Mouse (Mus musculus): ENCODE data around the gene Creb1. TPM values are rescaled to one million over a fixed set of nuclear protein-coding genes. Genes with fewer than 3 reads are reported as not detected.
"Not testable (repeated sequence)": the region's sequence is repeated elsewhere in the genome, so short reads cannot be mapped to it uniquely, and the experiment has no call there.

Gene Creb1
- polyA plus RNA-seq, 1 experiment from 2014 or later, result 52.1 TPM

- H3K27me3 ChIP-seq (ENCODE audit: poor library complexity, severe bottlenecking), result no peaks in the 10 kb centered on the region
- no peak overlapping the region for H3K27ac ChIP-seq
- peaks cover 62% of the 10 kb centered on the region for H3K36me3 ChIP-seq (replicated peaks)
- DNase-seq (ENCODE audit: extremely low spot score, low spot score), result no peak
- H3K4me1 ChIP-seq, result no peaks in the 10 kb centered on the region
- H3K4me3 ChIP-seq, result no peak overlapping the region
- WGBS, result 71% methylated on average over 2 of the region's 2 CpGs
- no peaks in the 10 kb centered on the region for H3K9me3 ChIP-seq
These were observed 19.5 kb downstream of the Creb1 start for GRCm38 (mm10) chr1:64551908-64552307.

GRCm38 (mm10) chr1:64560105-64560504 lies 27.7 kb downstream of the Creb1 start:
- peaks cover 72% of the 10 kb centered on the region for H3K36me3 ChIP-seq (replicated peaks)
- H3K4me1 ChIP-seq, result no peaks in the 10 kb centered on the region
- no peak overlapping the region for H3K27ac ChIP-seq
- no peak overlapping the region for H3K4me3 ChIP-seq
- no peaks in the 10 kb centered on the region for H3K27me3 ChIP-seq (ENCODE audit: poor library complexity, severe bottlenecking)
- DNase-seq (ENCODE audit: extremely low spot score, low spot score), result no peak
- H3K9me3 ChIP-seq, result no peaks in the 10 kb centered on the region
- 97% methylated on average over 3 of the region's 3 CpGs for WGBS

- H3K27ac ChIP-seq, result no peak overlapping the region
- peaks cover 86% of the 10 kb centered on the region for H3K36me3 ChIP-seq (replicated peaks)
- H3K4me1 ChIP-seq, result no peaks in the 10 kb centered on the region
- no peak for DNase-seq (ENCODE audit: extremely low spot score, low spot score)
- no peaks in the 10 kb centered on the region for H3K9me3 ChIP-seq
- no peaks in the 10 kb centered on the region for H3K27me3 ChIP-seq (ENCODE audit: poor library complexity, severe bottlenecking)
- H3K4me3 ChIP-seq, result no peak overlapping the region
These were observed 35.8 kb downstream of the Creb1 start for GRCm38 (mm10) chr1:64568206-64568605.

- Histone ChIP-seq H3K4me1 (peaks cover 10% of the 10 kb centered on the region), H3K36me3 (replicated peaks) (peaks cover 94% of the 10 kb centered on the region), H3K9me3 (no peaks in the 10 kb centered on the region), H3K4me3 (no peak overlapping the region), H3K27me3 (ENCODE audit: poor library complexity, severe bottlenecking) (no peaks in the 10 kb centered on the region), H3K27ac (no peak overlapping the region)
- WGBS, result 89% methylated on average over 7 of the region's 7 CpGs
- no peak for DNase-seq (ENCODE audit: extremely low spot score, low spot score)
These were observed 43.6 kb downstream of the Creb1 start for GRCm38 (mm10) chr1:64576022-64576421.

- peaks cover 10% of the 10 kb centered on the region for H3K4me1 ChIP-seq
- H3K27ac ChIP-seq, result no peak overlapping the region
- H3K4me3 ChIP-seq, result no peak overlapping the region
- H3K27me3 ChIP-seq (ENCODE audit: poor library complexity, severe bottlenecking), result no peaks in the 10 kb centered on the region
- no peaks in the 10 kb centered on the region for H3K9me3 ChIP-seq
- peaks cover 95% of the 10 kb centered on the region for H3K36me3 ChIP-seq (replicated peaks)
- 61% methylated on average over 2 of the region's 2 CpGs for WGBS
- no peak for DNase-seq (ENCODE audit: extremely low spot score, low spot score)
These were observed 44.3 kb downstream of the Creb1 start for GRCm38 (mm10) chr1:64576732-64577131.

GRCm38 (mm10) chr1:64577911-64578310 lies 45.5 kb downstream of the Creb1 start:
- H3K27me3 ChIP-seq (ENCODE audit: poor library complexity, severe bottlenecking); DNase-seq (ENCODE audit: extremely low spot score, low spot score); H3K9me3 ChIP-seq; H3K4me1 ChIP-seq; H3K4me3 ChIP-seq; H3K27ac ChIP-seq: not testable (repeated sequence)
- 47% methylated on average over 9 of the region's 9 CpGs for WGBS
- H3K36me3 ChIP-seq (replicated peaks), result peaks cover 94% of the 10 kb centered on the region

- no peaks in the 10 kb centered on the region for H3K9me3 ChIP-seq
- DNase-seq (ENCODE audit: extremely low spot score, low spot score), result no peak
- H3K36me3 ChIP-seq (replicated peaks), result peaks cover 87% of the 10 kb centered on the region
- no peaks in the 10 kb centered on the region for H3K27me3 ChIP-seq (ENCODE audit: poor library complexity, severe bottlenecking)
- no peak overlapping the region for H3K4me3 ChIP-seq
- no peak overlapping the region for H3K27ac ChIP-seq
- peaks cover 10% of the 10 kb centered on the region for H3K4me1 ChIP-seq
- WGBS, result 95% methylated on average over 3 of the region's 3 CpGs
These were observed 46.4 kb downstream of the Creb1 start for GRCm38 (mm10) chr1:64578801-64579200.

GRCm38 (mm10) chr1:64598926-64599325 lies 66.5 kb downstream of the Creb1 start:
- 82% methylated on average over 5 of the region's 5 CpGs for WGBS
- Histone ChIP-seq H3K27me3 (ENCODE audit: poor library complexity, severe bottlenecking) (no peaks in the 10 kb centered on the region), H3K36me3 (replicated peaks) (peaks cover 73% of the 10 kb centered on the region), H3K9me3 (no peaks in the 10 kb centered on the region), H3K27ac (no peak overlapping the region), H3K4me3 (no peak overlapping the region), H3K4me1 (no peaks in the 10 kb centered on the region)
- DNase-seq (ENCODE audit: extremely low spot score, low spot score), result no peak

- no peak for DNase-seq (ENCODE audit: extremely low spot score, low spot score)
- no peaks in the 10 kb centered on the region for H3K27me3 ChIP-seq (ENCODE audit: poor library complexity, severe bottlenecking)
- no peaks in the 10 kb centered on the region for H3K9me3 ChIP-seq
- H3K4me1 ChIP-seq, result no peaks in the 10 kb centered on the region
- peaks cover 72% of the 10 kb centered on the region for H3K36me3 ChIP-seq (replicated peaks)
- 93% methylated on average over 7 of the region's 7 CpGs for WGBS
- no peak overlapping the region for H3K4me3 ChIP-seq
- H3K27ac ChIP-seq, result no peak overlapping the region
These were observed 68.1 kb downstream of the Creb1 start for GRCm38 (mm10) chr1:64600413-64601077.

GRCm38 (mm10) chr1:64601242-64601842 lies 68.9 kb downstream of the Creb1 start:
- no peaks in the 10 kb centered on the region for H3K4me1 ChIP-seq
- peaks cover 74% of the 10 kb centered on the region for H3K36me3 ChIP-seq (replicated peaks)
- H3K4me3 ChIP-seq, result no peak overlapping the region
- H3K27ac ChIP-seq, result no peak overlapping the region
- WGBS, result 92% methylated on average over 6 of the region's 6 CpGs
- no peaks in the 10 kb centered on the region for H3K9me3 ChIP-seq
- no peaks in the 10 kb centered on the region for H3K27me3 ChIP-seq (ENCODE audit: poor library complexity, severe bottlenecking)
- no peak for DNase-seq (ENCODE audit: extremely low spot score, low spot score)

GRCm38 (mm10) chr1:64603381-64603780 lies 70.9 kb downstream of the Creb1 start:
- no peak for DNase-seq (ENCODE audit: extremely low spot score, low spot score)
- peaks cover 72% of the 10 kb centered on the region for H3K36me3 ChIP-seq (replicated peaks)
- 93% methylated on average over 5 of the region's 5 CpGs for WGBS

GRCm38 (mm10) chr1:64609145-64609544 lies 76.7 kb downstream of the Creb1 start:
- H3K4me3 ChIP-seq, result no peak overlapping the region
- no peaks in the 10 kb centered on the region for H3K4me1 ChIP-seq
- no peaks in the 10 kb centered on the region for H3K27me3 ChIP-seq (ENCODE audit: poor library complexity, severe bottlenecking)
- H3K36me3 ChIP-seq (replicated peaks), result peaks cover 80% of the 10 kb centered on the region
- DNase-seq (ENCODE audit: extremely low spot score, low spot score), result no peak
- WGBS, result 93% methylated on average over 4 of the region's 4 CpGs
- H3K9me3 ChIP-seq, result no peaks in the 10 kb centered on the region
- no peak overlapping the region for H3K27ac ChIP-seq

More at GRCm38 (mm10) chr1:64603381-64603780, 70.9 kb downstream of the Creb1 start:
- H3K27ac ChIP-seq, result no peak overlapping the region
- no peaks in the 10 kb centered on the region for H3K4me1 ChIP-seq
- H3K4me3 ChIP-seq, result no peak overlapping the region
- no peaks in the 10 kb centered on the region for H3K27me3 ChIP-seq (ENCODE audit: poor library complexity, severe bottlenecking)
- no peaks in the 10 kb centered on the region for H3K9me3 ChIP-seq

- Histone ChIP-seq H3K9me3 (no peaks in the 10 kb centered on the region), H3K27ac (no peak overlapping the region), H3K4me1 (peaks cover 2% of the 10 kb centered on the region; the same call in 1 of the 2 replicates), H3K36me3 (replicated peaks) (peaks cover 80% of the 10 kb centered on the region), H3K4me3 (no peak overlapping the region), H3K27me3 (ENCODE audit: poor library complexity, severe bottlenecking) (no peaks in the 10 kb centered on the region)
- no peak for DNase-seq (ENCODE audit: extremely low spot score, low spot score)
- WGBS, result 94% methylated on average over 9 of the region's 9 CpGs
These were observed 77.5 kb downstream of the Creb1 start for GRCm38 (mm10) chr1:64609976-64610375.

Data from forebrain, embryonic 10.5 days (tissue).